Mouse (Mus musculus): ENCODE data around the gene Nxpe4. TPM values are rescaled to one million over a fixed set of nuclear protein-coding genes. Genes with fewer than 3 reads are reported as not detected.

Gene Nxpe4
- total RNA-seq, 2 experiments from 2014 or later = 10.3 to 12.2 TPM

DNA sequence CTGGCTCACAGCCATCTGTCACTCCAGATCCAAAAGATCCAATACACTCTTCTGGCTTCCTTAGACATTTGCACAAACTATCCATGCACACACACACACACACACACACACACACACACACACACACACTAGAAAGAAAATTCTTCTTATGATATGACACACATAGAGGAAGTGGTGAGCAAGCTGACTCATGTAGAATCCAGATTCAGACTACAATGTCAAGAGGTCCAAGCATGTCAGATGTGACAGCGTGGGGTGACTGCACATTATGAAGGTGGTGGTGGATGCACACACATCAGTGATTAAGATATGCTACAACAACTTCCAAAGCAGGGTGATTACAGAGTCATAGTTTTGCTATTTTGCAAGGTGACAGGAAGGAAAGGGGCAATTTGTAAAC is 282.1 kb downstream of the Nxpe4 start:
- DNase-seq (ENCODE audit: low spot score in 2 of 2) = no peak
- intact Hi-C loops (cut with DNase I) = no loop called here

DNA sequence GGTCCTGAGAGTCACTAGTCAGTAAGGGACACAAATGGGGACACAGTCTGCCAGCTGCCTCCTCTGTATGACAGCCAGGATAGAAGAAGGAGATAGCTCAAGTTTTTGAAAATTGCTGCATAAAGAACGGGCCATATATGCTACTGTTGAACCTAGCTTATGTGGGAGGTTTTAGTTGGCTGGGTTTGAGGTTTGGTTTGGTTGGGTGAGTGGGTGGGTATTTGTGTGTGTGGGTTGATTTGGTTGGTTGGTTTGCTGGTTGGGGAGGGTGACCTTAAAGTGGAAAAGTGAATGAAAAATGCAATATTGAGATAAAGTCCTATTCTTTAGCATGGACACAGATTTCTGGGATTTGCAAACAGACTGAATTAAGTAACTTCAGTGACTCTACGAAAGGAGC is 283.0 kb downstream of the Nxpe4 start:
- intact Hi-C loops (cut with DNase I) = no loop called here
- DNase-seq (ENCODE audit: low spot score in 2 of 2) = no peak

DNA sequence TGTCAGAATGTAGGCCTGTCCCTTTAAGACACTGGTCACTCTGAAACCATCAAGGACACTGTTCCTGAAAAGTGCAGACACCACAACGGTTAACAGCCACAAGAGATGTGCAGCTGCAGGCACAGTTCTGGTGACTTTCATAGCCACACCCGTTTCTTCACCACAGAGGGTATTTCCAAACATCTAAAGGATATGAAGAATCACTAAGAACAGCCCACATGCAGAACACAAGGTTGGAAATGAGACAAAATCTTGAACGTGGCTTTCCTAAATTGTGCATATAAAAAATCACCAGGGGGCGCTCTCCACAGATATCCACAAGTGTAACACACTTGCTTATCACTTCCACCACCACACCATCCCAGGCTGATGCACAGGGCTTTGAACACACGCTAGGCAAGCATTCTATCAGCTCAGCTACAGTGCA is 286.0 kb downstream of the Nxpe4 start:
- no peak for DNase-seq (ENCODE audit: low spot score in 2 of 2)
- intact Hi-C loops (cut with DNase I) = no loop called here

Other genes starting within 250 kb of the Nxpe4 start
- gene Nxpe2, start 191.4 kb downstream of the Nxpe4 start, total RNA-seq (2021) = under 1 TPM; 0.13 to 0.33 TPM